Mouse (Mus musculus): ENCODE measurements at regions not wholly inside any gene's neighbourhood (a gene's known extent, or its start where the extent isn't known, plus 50 kb on each side); places are given as distances from the start of the nearest gene placed in this dataset.

DNA sequence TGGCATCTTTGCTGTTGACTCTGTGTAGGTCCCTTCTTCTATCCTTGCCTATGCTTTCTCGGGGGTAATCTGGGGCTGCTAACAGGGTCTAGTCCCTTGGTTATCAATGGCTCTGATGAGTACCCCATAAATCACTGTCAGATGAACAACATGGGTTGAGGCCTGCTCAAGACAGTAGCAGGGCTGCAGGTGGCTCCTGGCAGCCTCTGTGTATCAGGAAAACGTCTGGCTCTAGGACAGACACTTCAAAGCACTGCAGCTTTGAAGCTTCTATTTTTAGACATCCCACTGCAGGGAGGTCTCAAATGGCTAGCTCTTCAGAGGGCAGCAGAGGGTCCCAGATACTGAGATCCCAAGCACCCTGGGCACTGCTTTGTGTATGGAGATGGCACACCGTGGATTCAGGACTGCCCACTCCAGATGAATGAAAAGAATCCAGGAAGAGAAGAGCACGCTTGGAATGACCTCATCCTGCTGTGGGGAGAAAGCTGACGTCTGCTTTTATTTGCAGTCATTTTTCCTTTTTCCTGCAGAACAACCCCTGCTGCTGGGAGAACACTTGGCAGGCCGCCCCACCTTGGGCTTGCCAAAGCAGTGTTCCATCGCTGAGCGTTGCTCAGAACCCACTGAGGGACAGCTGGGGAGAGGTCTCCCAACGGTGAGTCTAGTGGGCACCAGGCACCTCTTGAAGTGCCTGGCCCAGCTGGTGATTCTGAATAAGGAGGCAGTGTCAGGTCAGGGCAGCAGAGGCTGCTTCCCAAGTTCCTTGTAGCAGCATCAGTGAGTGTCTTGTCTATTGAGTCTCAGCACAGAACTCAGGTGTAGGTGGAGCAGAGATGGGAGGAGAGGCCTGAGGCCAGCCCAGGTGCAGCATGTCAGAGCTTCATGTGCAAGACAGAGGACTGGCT is 54.0 kb upstream of the Shh start:
- Histone ChIP-seq H3K27ac (ENCODE audit: control insufficient read depth, low read depth, low read length) (no peak overlapping the region), H3K36me3 (ENCODE audit: control insufficient read depth in 1 of 2, insufficient read depth in 2 of 2, low read length in 2 of 2) (no peaks in the 10 kb centered on the region), H3K9me3 (replicated peaks; ENCODE audit: insufficient read depth, low read length) (no peaks in the 10 kb centered on the region), H3K27me3 (ENCODE audit: control insufficient read depth in 1 of 2, insufficient read depth in 2 of 2, low read length in 2 of 2) (no peaks in the 10 kb centered on the region), H3K4me1 (ENCODE audit: control insufficient read depth in 1 of 2, insufficient read depth in 2 of 2, low read length in 2 of 2) (no peaks in the 10 kb centered on the region), H3K4me3 (ENCODE audit: control insufficient read depth in 1 of 2, insufficient read depth in 1 of 2, low read depth in 2 of 2, low read length in 2 of 2) (no peak overlapping the region), H3K9ac (ENCODE audit: control insufficient read depth, low read depth, low read length, poor library complexity, severe bottlenecking) (no peak overlapping the region), H3K79me2 (ENCODE audit: control insufficient read depth, insufficient read depth, low read length, poor library complexity) (no peaks in the 10 kb centered on the region)
- DNase-seq (ENCODE audit: low read depth, low spot score): no peak
- no peak for TF ChIP-seq POLR2AphosphoS2 (IDR thresholded peaks at IDR 0.05; ENCODE audit: low read length)
- TF ChIP-seq MYB (IDR thresholded peaks at IDR 0.05; ENCODE audit: low read depth, low read length): no peak
- no peak for TF ChIP-seq ZMIZ1 (IDR thresholded peaks at IDR 0.05; ENCODE audit: low read depth, low read length)
- no peak for TF ChIP-seq ZKSCAN1 (IDR thresholded peaks at IDR 0.05; ENCODE audit: low read depth, low read length)
- TF ChIP-seq MAFK (IDR thresholded peaks at IDR 0.05; ENCODE audit: borderline replicate concordance, low read depth, low read length): no peak
- no peak for TF ChIP-seq EP300 (IDR thresholded peaks at IDR 0.05; ENCODE audit: low read depth in 1 of 2, low read length in 2 of 2)
- TF ChIP-seq JUND (IDR thresholded peaks at IDR 0.05; ENCODE audit: low read depth, low read length): no peak
- no peak for TF ChIP-seq E2F4 (IDR thresholded peaks at IDR 0.05; ENCODE audit: borderline replicate concordance, low read depth, low read length)
- no peak for TF ChIP-seq MXI1 (IDR thresholded peaks at IDR 0.05; ENCODE audit: low read depth, low read length)
- no peak for TF ChIP-seq USF2 (IDR thresholded peaks at IDR 0.05; ENCODE audit: borderline replicate concordance in 1 of 2, insufficient read depth in 1 of 2, low read depth in 1 of 2, low read length in 2 of 2)
- TF ChIP-seq ETS1 (IDR thresholded peaks at IDR 0.05; ENCODE audit: low read depth, low read length): no peak
- TF ChIP-seq TAL1 (IDR thresholded peaks at IDR 0.05; ENCODE audit: low read length): no peak
- no peak for TF ChIP-seq MAZ (IDR thresholded peaks at IDR 0.05; ENCODE audit: low read depth, low read length)
- TF ChIP-seq MYC (IDR thresholded peaks at IDR 0.05; ENCODE audit: low read depth, low read length): no peak
- TF ChIP-seq ZC3H11A (IDR thresholded peaks at IDR 0.05; ENCODE audit: low read depth, low read length): no peak
- no peak for TF ChIP-seq BHLHE40 (IDR thresholded peaks at IDR 0.05; ENCODE audit: borderline replicate concordance, low read depth, low read length)
- TF ChIP-seq SIN3A (IDR thresholded peaks at IDR 0.05; ENCODE audit: low read length): no peak
- no peak for TF ChIP-seq TCF12 (IDR thresholded peaks at IDR 0.05; ENCODE audit: low read depth, low read length)
- TF ChIP-seq SMC3 (IDR thresholded peaks at IDR 0.05; ENCODE audit: low read depth, low read length): no peak
- TF ChIP-seq MAX (IDR thresholded peaks at IDR 0.05; ENCODE audit: low read length): no peak

All from MEL (cell line).